Mouse (Mus musculus) liver, embryonic 14.5 days (tissue): Measurements from ENCODE around the gene Ptcra.

ENCODE experiments used
- CTCF ChIP-seq: IDR thresholded peaks from 2 replicates; pipeline ENCODE4 v1.5.1; 2016; ENCODE audit warnings: antibody characterized with exemption, low read depth, control low read depth
- EP300 ChIP-seq: IDR thresholded peaks from 2 replicates; pipeline ENCODE4 v1.6.1; 2016; ENCODE audit warnings: antibody characterized with exemption, low read depth

DNA sequence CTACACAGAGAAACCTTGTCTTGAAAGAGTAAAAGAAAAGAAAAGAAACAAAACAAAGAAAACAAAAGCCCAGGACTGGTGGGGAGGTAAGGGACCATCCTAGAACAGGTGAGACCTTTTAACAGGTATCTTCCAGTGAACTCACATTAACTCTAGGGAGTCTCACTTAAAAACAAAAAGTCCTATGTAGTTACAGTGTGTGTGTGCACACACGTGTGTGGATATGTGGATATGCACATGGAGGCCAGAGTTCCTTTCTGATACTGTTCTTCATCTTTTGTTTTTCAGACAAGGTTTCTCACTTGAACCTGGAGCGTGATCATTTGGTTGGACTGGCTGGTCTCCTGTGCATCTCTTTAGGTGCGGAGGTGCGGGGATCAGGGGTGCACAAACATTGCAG, 12.9 kb downstream of the Ptcra start:
- TF ChIP-seq CTCF, result no peak
- no peak for TF ChIP-seq EP300
